Mouse (Mus musculus): ENCODE measurements at regions not wholly inside any gene's neighbourhood (a gene's known extent, or its start where the extent isn't known, plus 50 kb on each side); places are given as distances from the start of the nearest gene placed in this dataset.

DNA sequence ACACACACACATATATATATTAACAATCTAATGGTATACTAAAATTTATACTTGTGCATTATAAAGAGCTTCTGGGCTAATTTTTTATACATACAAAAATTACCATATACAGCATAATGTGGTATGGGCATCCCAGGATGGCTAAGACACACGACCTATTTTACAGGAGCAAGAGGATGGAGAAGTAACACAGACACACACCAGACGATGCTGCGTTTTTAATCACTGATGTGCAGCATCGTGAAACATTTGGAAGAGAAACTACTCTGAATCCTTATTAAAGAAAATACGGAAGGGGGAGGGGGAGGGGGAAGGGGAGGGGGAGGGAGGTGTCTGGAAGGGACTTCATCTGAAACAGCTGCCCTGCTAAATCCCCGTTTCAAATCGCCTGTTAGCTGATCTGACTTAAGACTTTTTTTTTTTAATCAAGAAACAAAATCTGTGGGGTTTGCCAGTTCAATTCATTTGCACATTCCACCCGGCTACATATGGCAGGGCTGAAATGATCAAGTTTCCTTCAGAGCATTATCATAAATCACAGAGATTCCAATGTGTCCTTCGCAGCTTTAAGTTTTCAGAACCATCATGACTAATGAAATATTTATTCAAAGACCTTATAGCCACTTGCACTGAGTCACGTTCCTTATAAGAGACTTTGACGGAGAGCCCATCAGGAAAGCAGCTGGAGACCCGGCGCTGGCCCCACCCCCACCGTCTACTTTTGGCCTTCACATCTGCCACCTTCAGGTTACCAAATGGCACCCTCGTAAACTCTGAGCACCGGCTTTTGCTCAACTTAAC is 89.4 kb upstream of the Rnd3 start:
- DNase-seq (ENCODE audit: low spot score) = no peak

GRCm38 (mm10) chr2:51237451-51237850 is 88.5 kb upstream of the Rnd3 start:
- no peak for DNase-seq (ENCODE audit: low spot score)

DNA sequence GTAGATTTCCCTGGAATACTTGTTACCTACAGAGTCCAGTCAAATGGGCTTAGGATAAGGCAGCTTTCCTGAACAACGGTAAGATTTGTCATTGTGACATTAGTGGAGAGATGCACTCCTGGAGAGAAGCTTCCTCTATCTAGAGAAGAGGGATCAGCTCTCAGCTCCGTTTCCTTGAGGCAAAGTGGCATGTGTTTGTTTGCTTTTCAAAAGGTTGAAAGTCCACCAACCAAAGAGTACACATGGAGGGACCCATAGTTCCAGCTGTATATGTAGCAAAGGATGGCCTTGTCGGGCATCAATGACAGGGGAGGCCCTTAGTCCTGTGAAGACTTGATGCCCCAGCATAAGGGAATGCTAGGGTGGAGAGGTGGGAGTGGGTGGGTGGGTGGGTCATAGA is 87.9 kb upstream of the Rnd3 start:
- DNase-seq (ENCODE audit: low spot score) = no peak

DNA sequence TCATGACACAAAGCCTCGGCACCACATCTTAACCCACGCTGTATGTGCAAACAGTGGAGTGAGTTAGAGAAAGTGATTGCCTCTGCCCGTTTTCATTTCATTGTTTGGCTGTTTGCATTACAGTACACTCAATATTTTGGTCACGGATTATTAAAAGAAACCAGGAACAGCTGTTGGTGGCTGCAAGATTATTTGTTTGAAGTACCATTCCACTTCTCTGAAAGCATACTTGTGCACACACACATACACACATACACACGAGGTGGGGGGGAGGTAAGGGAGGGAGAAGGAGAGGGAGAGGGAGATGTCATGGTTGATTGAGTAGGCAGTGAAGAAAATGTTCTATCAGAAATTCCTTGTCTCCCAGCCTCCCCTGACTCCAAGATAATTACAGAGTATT is 85.5 kb upstream of the Rnd3 start:
- DNase-seq (ENCODE audit: low spot score) = no peak

GRCm38 (mm10) chr2:51222851-51223250 is 73.9 kb upstream of the Rnd3 start:
- DNase-seq (ENCODE audit: low spot score) = no peak

DNA sequence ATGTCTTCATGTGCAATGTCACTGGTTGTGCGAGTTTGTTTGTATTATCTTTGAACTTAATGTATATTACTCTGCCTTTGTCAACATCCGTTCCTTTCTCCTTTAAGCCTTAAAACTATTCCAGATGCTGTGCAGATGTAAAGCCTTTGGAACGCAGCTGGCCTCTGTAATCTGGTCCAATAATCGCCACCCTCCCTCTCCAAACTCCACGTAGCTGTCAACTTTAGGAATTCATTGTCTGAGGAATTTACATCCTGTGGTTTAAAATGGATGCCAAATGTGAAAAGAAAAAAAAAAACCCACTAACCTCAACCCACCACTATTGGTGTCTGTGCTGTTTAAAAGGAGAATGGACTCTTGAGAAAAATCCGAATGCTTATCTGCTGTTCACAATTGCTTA is 70.8 kb upstream of the Rnd3 start:
- DNase-seq (ENCODE audit: low spot score) = no peak

DNA sequence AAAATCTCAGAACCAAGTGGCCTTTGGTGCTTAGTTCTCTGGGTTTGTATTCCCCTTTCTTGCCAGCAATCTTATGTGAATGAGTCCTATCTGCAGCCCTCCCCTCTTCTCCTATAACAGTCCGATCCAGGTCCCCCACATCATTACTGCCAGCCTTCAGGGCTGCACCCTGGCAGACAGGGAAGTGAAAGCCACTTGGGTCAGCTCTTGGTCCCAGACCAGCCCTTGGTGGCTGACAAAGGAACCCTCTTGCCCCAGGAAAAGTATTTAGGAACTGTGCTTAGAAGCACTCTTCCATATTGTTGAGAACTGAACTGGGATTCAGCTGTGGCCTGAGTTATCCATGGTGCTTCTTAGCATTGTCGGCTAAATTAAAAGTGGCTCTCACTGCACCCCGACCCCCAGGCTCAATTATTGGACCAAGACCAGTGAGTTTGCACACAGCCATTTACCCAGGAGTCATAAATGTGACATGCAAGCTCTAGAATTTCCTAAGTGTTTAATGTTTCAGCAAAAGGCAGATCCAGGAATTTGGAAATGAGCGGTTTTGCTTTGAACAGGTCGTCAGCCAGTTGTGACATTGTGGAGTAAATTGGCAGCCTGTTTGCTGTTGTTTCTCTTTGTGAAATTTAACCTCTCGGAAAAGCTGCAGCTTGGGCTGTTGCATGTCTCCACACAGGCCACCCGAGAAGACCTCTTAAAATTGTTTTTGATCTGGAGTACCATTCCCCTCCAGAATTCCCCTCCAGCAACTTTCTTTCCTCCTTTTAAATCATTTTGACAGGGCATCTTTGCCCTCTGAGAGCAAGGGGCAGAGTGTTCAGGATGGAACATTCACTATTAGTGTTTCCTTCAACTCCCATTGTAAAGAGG is 58.5 kb upstream of the Rnd3 start:
- no peak for DNase-seq (ENCODE audit: low spot score)

- no peak for DNase-seq (ENCODE audit: low spot score)
Measured at GRCm38 (mm10) chr2:51206332-51206731, 57.4 kb upstream of the Rnd3 start.
